Mouse (Mus musculus) heart, postnatal 4 days (tissue): ENCODE results near the gene S1pr5. TPM values are rescaled to one million over a fixed set of nuclear protein-coding genes. Genes with fewer than 3 reads are reported as not detected.
"Not testable (repeated sequence)": the region's sequence is repeated elsewhere in the genome, so short reads cannot be mapped to it uniquely, and the experiment has no call there.

Source experiments
- DNase-seq: peaks from one replicate; pipeline ENCODE4 v3.0.0; 2021
- total RNA-seq, 2 experiments: library from RNA; stranded (reverse); gene quantifications; 2 replicates each; pipeline ENCODE4 v1.2.3; 2021

The S1pr5 gene
- total RNA-seq, 2 experiments from 2014 or later = 0.17 to 0.29 TPM

DNA sequence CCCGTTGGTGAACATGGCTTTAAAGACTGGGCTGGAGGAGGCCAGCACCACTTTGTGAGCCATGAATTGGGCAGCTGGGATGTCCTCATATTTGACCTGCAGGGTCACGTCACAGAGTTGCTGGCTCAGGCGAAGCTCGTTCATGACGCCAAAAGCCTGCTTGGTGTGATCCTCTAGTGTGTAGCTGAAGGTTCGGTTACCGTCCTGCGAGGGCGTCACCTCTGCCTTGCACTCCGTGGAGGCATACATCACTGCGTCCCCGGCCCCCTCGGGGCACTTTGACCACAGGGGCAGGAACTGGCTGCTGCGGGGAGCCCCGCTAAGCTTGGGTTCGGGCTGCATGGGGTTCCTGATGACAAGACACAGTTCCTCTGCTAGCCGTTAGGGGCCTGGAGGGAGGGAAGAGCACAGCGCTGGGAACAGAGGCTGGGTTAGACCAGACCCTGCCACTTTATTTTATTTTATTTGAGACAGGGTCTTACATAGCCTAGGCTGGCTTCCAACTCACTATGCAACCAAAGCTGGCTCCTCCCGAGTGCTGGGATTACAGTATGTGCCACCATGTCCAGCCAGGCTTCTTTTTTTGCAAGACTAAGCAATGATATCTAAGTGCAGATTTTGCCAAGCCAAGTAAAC lies 10.8 kb downstream of the S1pr5 start:
- DNase-seq = peak; percentile 44

GRCm38 (mm10) chr9:21236991-21237367 lies 11.3 kb downstream of the S1pr5 start:
- no peak for DNase-seq

- DNase-seq = no peak
These were observed 12.9 kb downstream of the S1pr5 start for GRCm38 (mm10) chr9:21235341-21235740.

DNA sequence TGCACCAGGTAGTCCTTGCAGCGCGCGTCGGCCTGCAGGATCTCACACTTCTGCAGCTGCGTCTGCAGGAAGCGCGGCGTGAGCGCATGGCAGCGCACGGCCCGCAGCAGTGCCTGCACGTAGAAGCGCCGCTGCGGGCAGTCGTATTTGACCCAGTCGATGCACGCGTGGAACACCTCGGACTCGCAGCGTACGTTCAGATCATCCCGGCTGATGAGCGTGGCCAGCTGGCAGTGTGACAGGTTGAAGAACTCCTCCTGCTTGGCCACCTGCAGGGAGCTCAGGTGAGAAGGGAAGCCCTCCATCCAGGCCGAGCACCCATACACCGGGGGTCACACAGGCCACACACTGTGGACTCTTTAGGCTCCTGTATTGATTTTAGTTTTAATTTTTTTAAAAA lies 14.4 kb downstream of the S1pr5 start:
- DNase-seq = no peak

DNA sequence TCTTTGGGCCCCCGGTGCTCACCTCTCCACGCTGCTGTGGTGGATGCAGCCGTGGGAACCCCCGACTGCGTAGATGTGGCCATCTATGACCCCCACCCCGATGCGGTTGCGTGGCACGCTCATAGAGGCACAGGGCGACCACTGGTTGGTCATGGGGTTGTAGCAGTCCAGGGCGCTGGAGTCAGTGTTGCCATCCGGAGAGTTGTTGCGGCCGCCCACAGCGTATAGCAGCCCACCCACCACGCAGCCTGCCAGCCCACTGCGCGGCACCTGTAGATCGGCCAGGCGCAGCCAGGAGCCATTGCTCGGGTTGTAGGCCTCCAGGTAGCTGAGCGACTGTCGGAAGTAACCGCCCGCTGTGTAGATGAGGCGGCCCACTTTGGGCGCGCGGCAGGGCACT lies 14.9 kb downstream of the S1pr5 start:
- no peak for DNase-seq

- no peak for DNase-seq
These were observed 15.4 kb downstream of the S1pr5 start for GRCm38 (mm10) chr9:21232867-21233266.

DNA sequence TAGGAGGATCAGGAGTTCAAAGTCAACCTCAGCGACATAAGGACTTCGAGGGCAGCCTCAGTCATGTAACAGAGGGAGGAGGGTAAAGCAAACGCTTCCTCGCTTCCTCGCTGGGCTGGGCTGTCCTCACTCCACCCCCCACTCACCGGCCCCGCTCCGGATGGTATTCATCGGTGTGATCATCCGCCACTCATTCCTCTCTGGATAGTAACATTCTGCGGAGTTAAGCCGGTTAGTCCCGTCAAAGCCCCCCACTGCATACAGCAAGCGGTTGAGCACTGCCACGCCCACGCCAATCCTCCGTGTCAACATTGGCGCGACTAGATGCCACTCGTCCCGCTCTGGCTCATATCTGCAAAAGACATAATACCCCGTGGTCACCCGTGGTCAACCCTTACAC lies 16.7 kb downstream of the S1pr5 start:
- DNase-seq = no peak

DNA sequence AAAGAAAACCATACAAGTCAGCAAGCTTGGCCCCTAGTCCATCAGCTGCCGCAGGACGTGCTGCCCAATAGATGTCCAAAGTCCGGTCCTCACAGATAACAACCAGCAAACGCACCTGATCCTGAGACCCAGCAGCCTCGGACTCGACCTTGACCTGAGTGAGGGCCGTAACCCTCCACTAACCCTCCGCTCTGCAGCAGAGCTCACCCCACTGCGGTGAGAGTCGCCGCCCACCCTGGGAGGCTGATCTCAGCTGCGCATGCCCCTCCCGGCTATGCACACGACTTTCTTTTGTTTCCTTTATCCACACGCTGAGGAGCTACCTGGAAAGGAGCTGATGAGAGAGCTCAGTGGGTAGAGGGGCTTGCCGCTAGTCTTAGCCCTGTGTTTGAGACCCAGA lies 20.9 kb downstream of the S1pr5 start:
- DNase-seq = no peak

- no peak for DNase-seq
These were observed 22.9 kb downstream of the S1pr5 start for GRCm38 (mm10) chr9:21225415-21225758.

- peak; percentile 56 for DNase-seq
These were observed 23.4 kb downstream of the S1pr5 start for GRCm38 (mm10) chr9:21224576-21225414.

- no peak for DNase-seq
These were observed 24.3 kb downstream of the S1pr5 start for GRCm38 (mm10) chr9:21223906-21224305.

DNA sequence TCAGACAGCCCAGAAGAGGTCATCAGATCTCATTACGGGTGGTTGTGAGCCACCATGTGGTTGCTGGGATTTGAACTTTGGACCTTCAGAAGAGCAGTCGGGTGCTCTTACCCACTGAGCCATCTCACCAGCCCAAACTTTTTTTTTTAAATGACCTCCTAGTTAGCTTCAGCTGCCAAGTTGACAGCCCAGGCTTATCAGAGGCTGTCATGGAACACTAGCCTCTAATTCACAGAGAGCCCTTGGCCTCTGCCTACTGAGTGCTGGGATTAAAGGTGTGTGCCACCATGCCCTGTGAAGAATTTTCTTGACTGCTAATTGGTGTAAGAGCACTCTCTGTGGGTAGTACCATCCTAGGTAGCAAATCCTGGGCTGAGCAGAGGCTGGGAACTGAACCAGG lies 24.8 kb downstream of the S1pr5 start:
- DNase-seq = not testable (repeated sequence)

DNA sequence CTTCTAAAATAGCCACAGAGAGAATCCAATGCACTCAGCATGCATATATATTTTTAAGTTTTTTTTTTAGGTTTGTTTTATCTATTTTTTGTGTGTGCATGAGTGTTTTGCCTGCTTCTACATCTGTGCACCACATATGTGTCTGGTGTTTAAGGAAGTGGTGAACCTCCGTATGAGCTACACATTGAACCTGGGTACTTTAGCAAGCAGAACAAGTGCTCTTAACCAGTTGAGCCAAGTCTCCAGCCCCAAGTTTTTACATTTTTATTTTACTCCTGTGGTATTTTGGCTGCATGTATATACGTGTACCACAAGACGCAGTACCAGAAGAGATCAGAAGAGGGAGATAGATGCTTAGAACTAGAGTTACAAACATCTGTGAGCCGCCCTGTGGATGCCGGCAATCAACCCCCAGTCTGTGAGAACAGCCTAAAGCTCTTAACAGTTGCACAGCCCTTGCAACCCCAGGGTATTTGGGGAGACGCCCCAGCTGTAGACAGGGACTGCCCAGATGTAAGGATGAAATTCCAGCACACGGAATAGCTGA lies 26.8 kb downstream of the S1pr5 start:
- no peak for DNase-seq

GRCm38 (mm10) chr9:21220490-21221382 lies 27.5 kb downstream of the S1pr5 start:
- DNase-seq = peak; percentile 94

GRCm38 (mm10) chr9:21219820-21220219 lies 28.4 kb downstream of the S1pr5 start:
- DNase-seq = no peak

- peak; percentile 29 for DNase-seq
These were observed 32.0 kb downstream of the S1pr5 start for GRCm38 (mm10) chr9:21216050-21216841.

DNA sequence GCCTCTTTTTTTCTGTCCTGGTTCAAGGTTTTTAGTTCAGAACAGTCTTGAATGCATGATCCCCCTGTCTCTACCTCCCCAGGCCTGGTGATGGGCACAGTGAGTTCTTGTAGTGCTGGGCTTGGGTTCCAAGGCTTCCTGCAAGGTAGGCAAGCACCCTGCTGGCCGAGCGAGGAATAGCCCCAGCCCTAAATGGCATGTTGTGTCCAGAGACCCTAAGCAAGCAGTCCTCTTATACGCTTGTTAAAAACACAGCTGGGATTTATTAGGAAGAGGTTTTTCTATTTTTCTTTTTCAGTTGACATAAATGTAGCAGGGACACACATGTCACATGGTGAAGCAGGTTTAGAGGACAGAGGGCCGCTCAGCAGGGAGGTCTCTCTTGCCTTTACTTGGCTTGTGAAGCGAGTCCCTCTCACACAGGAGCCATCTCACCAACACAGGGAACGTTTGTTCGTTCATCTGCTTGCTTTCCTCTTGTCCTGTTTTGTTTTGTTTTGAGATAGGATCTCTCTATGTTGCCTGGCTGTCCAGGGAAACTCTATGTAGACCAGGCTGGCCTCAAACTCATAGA lies 34.5 kb downstream of the S1pr5 start:
- DNase-seq = no peak

GRCm38 (mm10) chr9:21211624-21212023 lies 36.6 kb downstream of the S1pr5 start:
- DNase-seq = no peak

- no peak for DNase-seq
These were observed 37.4 kb downstream of the S1pr5 start for GRCm38 (mm10) chr9:21210821-21211220.

DNA sequence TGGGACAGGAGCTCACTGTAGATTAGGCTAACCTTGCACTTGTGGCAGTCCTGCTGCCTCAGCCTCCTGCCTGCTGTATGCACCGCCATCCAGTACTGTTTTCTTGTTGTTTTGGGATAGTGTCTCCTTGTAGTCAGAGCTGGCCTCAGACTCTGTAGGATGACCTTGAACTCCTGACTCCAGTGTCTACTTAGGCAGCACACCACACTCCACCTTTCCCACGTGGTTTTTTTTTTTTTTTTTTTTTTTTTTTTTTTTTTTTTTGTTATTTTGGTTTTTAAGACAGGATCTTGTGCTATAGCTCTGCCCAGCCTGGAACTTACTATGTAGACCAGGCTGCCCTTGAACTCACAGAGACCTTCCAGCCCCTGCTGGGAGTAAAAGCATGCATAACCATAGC lies 39.6 kb downstream of the S1pr5 start:
- DNase-seq = no peak

GRCm38 (mm10) chr9:21206848-21207247 lies 41.4 kb downstream of the S1pr5 start:
- no peak for DNase-seq
